ENCODE assay signal across 16 mouse cellular contexts in genomic region chr19:46480624-46481345, GRCm38 (mm10). TPM values are rescaled to one million over a fixed set of nuclear protein-coding genes. Genes with fewer than 3 reads are reported as not detected.
DNase-seq lines count a peak whose midpoint lies in the region; ATAC-seq lines count a peak whose summit lies in the region.
"Had no signal": no experiment of that assay in that cellular context is flagged by ENCODE, and none has a peak within 500 bp of the region (broad histone marks: within the 10 kb centered on the region; RNA-seq: fewer than 3 reads in every experiment).

No protein-coding gene starts in this region.

- no peak for DNase-seq in heart, postnatal 10 days
- peak; percentile 37 for DNase-seq in embryo, embryonic 10.5 days (ENCODE audit: low spot score)
- no peak for DNase-seq in midbrain, embryonic 11.5 days (ENCODE audit: low spot score, missing footprints)
- no peak for DNase-seq in thymus, postnatal 0 days (ENCODE audit: low spot score)
- DNase-seq in frontal cortex, postnatal 10 days (ENCODE audit: low spot score in 2 of 2): no peak
- no peak for DNase-seq in cerebellum, postnatal 4 days (ENCODE audit: low spot score in 2 of 2)
- DNase-seq: adrenal gland, postnatal 25 days; cerebellum, adult 8-10 months; kidney, adult 18-20 months; liver, embryonic 13.5 days; retina, postnatal 1 day had no signal

- H3K4me1 ChIP-seq in heart, embryonic 13.5 days: peaks cover 90% of the 10 kb centered on the region
- H3K4me1 ChIP-seq in hindbrain, embryonic 12.5 days: peaks cover 61% of the 10 kb centered on the region
- H3K4me1 ChIP-seq in midbrain, embryonic 11.5 days (ENCODE audit: control insufficient read depth, insufficient read depth, low read length): peaks cover 37% of the 10 kb centered on the region

- ATAC-seq in heart, embryonic 13.5 days (ENCODE audit: extremely low read depth, insufficient number of reproducible peaks, low FRiP score, low TSS enrichment): no peak
- no peak for ATAC-seq in hindbrain, embryonic 12.5 days (ENCODE audit: low FRiP score)
- ATAC-seq in midbrain, embryonic 11.5 days (ENCODE audit: low FRiP score): no peak
- ATAC-seq: CD4-positive, CD25-positive, alpha-beta regulatory T cell, adult 4 months had no signal

- WGBS in heart, embryonic 13.5 days: 65% methylated on average over 10 of the region's 10 CpGs
- WGBS in hindbrain, embryonic 12.5 days: 70% methylated on average over 10 of the region's 10 CpGs
- WGBS in midbrain, embryonic 11.5 days: 71% methylated on average over 10 of the region's 10 CpGs

- no peaks in the 10 kb centered on the region for H3K27me3 ChIP-seq in heart, embryonic 13.5 days (replicated peaks)
- no peaks in the 10 kb centered on the region for H3K27me3 ChIP-seq in hindbrain, embryonic 12.5 days
- H3K27me3 ChIP-seq in midbrain, embryonic 11.5 days (ENCODE audit: control insufficient read depth, insufficient read depth, low read length): no peaks in the 10 kb centered on the region
- H3K27me3 ChIP-seq: liver, embryonic 13.5 days had no signal

- H3K4me3 ChIP-seq in heart, embryonic 13.5 days: no peak overlapping the region
- no peak overlapping the region for H3K4me3 ChIP-seq in hindbrain, embryonic 12.5 days
- no peak overlapping the region for H3K4me3 ChIP-seq in midbrain, embryonic 11.5 days (ENCODE audit: low read depth, low read length)
- H3K4me3 ChIP-seq: liver, embryonic 13.5 days; myocyte had no signal

- H3K4me2 ChIP-seq in heart, embryonic 13.5 days: no peak overlapping the region
- no peak overlapping the region for H3K4me2 ChIP-seq in hindbrain, embryonic 12.5 days (replicated peaks)
- no peak overlapping the region for H3K4me2 ChIP-seq in midbrain, embryonic 11.5 days
- H3K4me2 ChIP-seq: heart, embryonic 11.5 days; liver, embryonic 13.5 days had no signal

- peak overlapping the region; percentile 1; the same call in 1 of the 2 replicates for H3K9ac ChIP-seq in heart, embryonic 13.5 days
- H3K9ac ChIP-seq in hindbrain, embryonic 12.5 days: no peak overlapping the region
- H3K9ac ChIP-seq in midbrain, embryonic 11.5 days (ENCODE audit: low read length): peak overlapping the region; percentile 49
- H3K9ac ChIP-seq: liver, embryonic 13.5 days had no signal

- intact Hi-C loops in heart, postnatal 10 days (cut with DNase I): no loop called here

- no peak overlapping the region for H3K27ac ChIP-seq in heart, embryonic 13.5 days (replicated peaks)
- H3K27ac ChIP-seq in hindbrain, embryonic 12.5 days: peak overlapping the region; percentile 64
- peak overlapping the region; percentile 64 for H3K27ac ChIP-seq in midbrain, embryonic 11.5 days (ENCODE audit: low read depth, low read length)
- H3K27ac ChIP-seq: liver, embryonic 13.5 days had no signal

- peaks cover 31% of the 10 kb centered on the region for H3K36me3 ChIP-seq in heart, embryonic 13.5 days
- peaks cover 29% of the 10 kb centered on the region for H3K36me3 ChIP-seq in hindbrain, embryonic 12.5 days
- peaks cover 11% of the 10 kb centered on the region; the same call in 1 of the 2 replicates for H3K36me3 ChIP-seq in midbrain, embryonic 11.5 days (ENCODE audit: control insufficient read depth, insufficient read depth, low read length)

- H3K9me3 ChIP-seq in heart, embryonic 13.5 days: no peaks in the 10 kb centered on the region
- 0 out of 2 replicates have a peak, but pooled peaks cover 3% of the 10 kb centered on the region for H3K9me3 ChIP-seq in hindbrain, embryonic 12.5 days (replicated peaks)
- no peaks in the 10 kb centered on the region for H3K9me3 ChIP-seq in midbrain, embryonic 11.5 days (ENCODE audit: control insufficient read depth, low read length)
- H3K9me3 ChIP-seq: liver, embryonic 13.5 days had no signal

RNA-seq across cellular contexts. Expression of gene Trim8, which starts 20.7 kb away (rescaled TPM):
- 13.2 and 13.9 TPM in 2 replicates for polyA plus RNA-seq in heart, embryonic 13.5 days (2015; fragmentation: Nextera tagmentation; extraction: Ambion mirVana)
- 10 to 100 TPM; 49.9 to 50.6 TPM for total RNA-seq in heart, postnatal 10 days (2021)
- 41.8 and 44.7 TPM in 2 replicates for polyA plus RNA-seq in hindbrain, embryonic 12.5 days (2016; fragmentation: Nextera tagmentation; extraction: Ambion mirVana)
- polyA plus RNA-seq in midbrain, embryonic 11.5 days (2014; fragmentation: Nextera tagmentation; extraction: Ambion mirVana): 28.6 and 31.7 TPM in 2 replicates
- polyA plus RNA-seq in thymus, postnatal 0 days (2015; fragmentation: Nextera tagmentation; extraction: Ambion mirVana): 20.4 and 23.6 TPM in 2 replicates
